Mouse (Mus musculus): ENCODE results near the gene Col4a6.

The Col4a6 gene

GRCm38 (mm10) chrX:141473470-141474302 is at the start of gene Col4a6:
Gene Col4a6 (minus strand): TSS chrX:141474076.
- no peak for DNase-seq (ENCODE audit: low spot score in 2 of 2)

GRCm38 (mm10) chrX:141503125-141503524 is 29.2 kb upstream of the Col4a6 start:
- DNase-seq (ENCODE audit: low spot score in 2 of 2): no peak

GRCm38 (mm10) chrX:141494545-141494944 is 20.7 kb upstream of the Col4a6 start:
- no peak for DNase-seq (ENCODE audit: low spot score in 2 of 2)

- DNase-seq (ENCODE audit: low spot score in 2 of 2): no peak
Observed at GRCm38 (mm10) chrX:141475566-141476327, 1.9 kb upstream of the Col4a6 start.

GRCm38 (mm10) chrX:141475110-141475509 is 1.2 kb upstream of the Col4a6 start, which contains the start of gene Col4a5:
Gene Col4a5 (plus strand): TSS chrX:141475385.
- peak; percentile 34 to 59 for DNase-seq (ENCODE audit: low spot score in 2 of 2)

GRCm38 (mm10) chrX:141447936-141448335 is 25.9 kb downstream of the Col4a6 start:
- DNase-seq (ENCODE audit: low spot score in 2 of 2): no peak

GRCm38 (mm10) chrX:141439423-141439822 is 34.5 kb downstream of the Col4a6 start:
- no peak for DNase-seq (ENCODE audit: low spot score in 2 of 2)

- no peak for DNase-seq (ENCODE audit: low spot score in 2 of 2)
Observed at GRCm38 (mm10) chrX:141436780-141437179, 37.1 kb downstream of the Col4a6 start.

- no peak for DNase-seq (ENCODE audit: low spot score in 2 of 2)
Observed at GRCm38 (mm10) chrX:141415318-141415717, 58.6 kb downstream of the Col4a6 start.

GRCm38 (mm10) chrX:141396243-141396642 is 77.6 kb downstream of the Col4a6 start:
- no peak for DNase-seq (ENCODE audit: low spot score in 2 of 2)

GRCm38 (mm10) chrX:141385399-141386105 is 88.3 kb downstream of the Col4a6 start:
- no peak for DNase-seq (ENCODE audit: low spot score in 2 of 2)

GRCm38 (mm10) chrX:141384632-141385031 is 89.2 kb downstream of the Col4a6 start:
- no peak for DNase-seq (ENCODE audit: low spot score in 2 of 2)

GRCm38 (mm10) chrX:141370276-141370675 is 103.6 kb downstream of the Col4a6 start:
- DNase-seq (ENCODE audit: low spot score in 2 of 2): no peak

- no peak for DNase-seq (ENCODE audit: low spot score in 2 of 2)
Observed at GRCm38 (mm10) chrX:141363331-141363730, 110.5 kb downstream of the Col4a6 start.

- DNase-seq (ENCODE audit: low spot score in 2 of 2): no peak
Observed at GRCm38 (mm10) chrX:141341417-141341816, 132.5 kb downstream of the Col4a6 start.

- DNase-seq (ENCODE audit: low spot score in 2 of 2): no peak
Observed at GRCm38 (mm10) chrX:141328044-141328443, 145.8 kb downstream of the Col4a6 start.

- peak; percentile 19 to 22 for DNase-seq (ENCODE audit: low spot score in 2 of 2)
Observed at GRCm38 (mm10) chrX:141324201-141324600, 149.7 kb downstream of the Col4a6 start.

GRCm38 (mm10) chrX:141316217-141316616 is 157.7 kb downstream of the Col4a6 start:
- no peak for DNase-seq (ENCODE audit: low spot score in 2 of 2)

GRCm38 (mm10) chrX:141315795-141316194 is 158.1 kb downstream of the Col4a6 start:
- no peak for DNase-seq (ENCODE audit: low spot score in 2 of 2)

GRCm38 (mm10) chrX:141292702-141293462 is 181.0 kb downstream of the Col4a6 start:
- no peak for DNase-seq (ENCODE audit: low spot score in 2 of 2)

- no peak for DNase-seq (ENCODE audit: low spot score in 2 of 2)
Observed at GRCm38 (mm10) chrX:141276397-141276796, 197.5 kb downstream of the Col4a6 start.
